Mouse (Mus musculus) leukemia stem cell, adult 10-12 weeks (primary cell): ENCODE data around the gene Epb41l4b. TPM values are rescaled to one million over a fixed set of nuclear protein-coding genes. Genes with fewer than 3 reads are reported as not detected.

Experiments
- polyA plus RNA-seq: library from polyadenylated mRNA; stranded (reverse); fragments of >175 nt; gene quantifications from 2 replicates; pipeline ENCODE4 v1.2.3, GENCODE M21; 2012; ENCODE audit warnings: low replicate concordance

Gene Epb41l4b
- polyA plus RNA-seq: 0.21 TPM in 1 of 2 replicates, not detected in the other

GRCm38 (mm10) chr4:57143026-57143937 is at the start of gene Epb41l4b:
Epb41l4b (minus strand) TSS chr4:57143437.

GRCm38 (mm10) chr4:56990215-56990584 is 153.0 kb downstream of the Epb41l4b start, which contains the start of gene Frrs1l:
Frrs1l (minus strand) TSS chr4:56990391.

GRCm38 (mm10) chr4:56946641-56947640 is 196.3 kb downstream of the Epb41l4b start, which contains the start of gene Tmem245:
Tmem245 (minus strand) TSS chr4:56947437.

Other genes with a start within 250 kb of the Epb41l4b start
- gene Tmem245, start 196.0 kb downstream of the Epb41l4b start, polyA plus RNA-seq: 1.7 and 3.1 TPM in 2 replicates
- 0.02 TPM in 1 of 2 replicates, not detected in the other for gene Frrs1l, start 153.0 kb downstream of the Epb41l4b start, polyA plus RNA-seq
- gene Ptpn3, start 158.4 kb upstream of the Epb41l4b start, polyA plus RNA-seq: 13.9 and 14.2 TPM in 2 replicates